Mouse (Mus musculus): Measurements from ENCODE around the gene Slc52a3.

The Slc52a3 gene

DNA sequence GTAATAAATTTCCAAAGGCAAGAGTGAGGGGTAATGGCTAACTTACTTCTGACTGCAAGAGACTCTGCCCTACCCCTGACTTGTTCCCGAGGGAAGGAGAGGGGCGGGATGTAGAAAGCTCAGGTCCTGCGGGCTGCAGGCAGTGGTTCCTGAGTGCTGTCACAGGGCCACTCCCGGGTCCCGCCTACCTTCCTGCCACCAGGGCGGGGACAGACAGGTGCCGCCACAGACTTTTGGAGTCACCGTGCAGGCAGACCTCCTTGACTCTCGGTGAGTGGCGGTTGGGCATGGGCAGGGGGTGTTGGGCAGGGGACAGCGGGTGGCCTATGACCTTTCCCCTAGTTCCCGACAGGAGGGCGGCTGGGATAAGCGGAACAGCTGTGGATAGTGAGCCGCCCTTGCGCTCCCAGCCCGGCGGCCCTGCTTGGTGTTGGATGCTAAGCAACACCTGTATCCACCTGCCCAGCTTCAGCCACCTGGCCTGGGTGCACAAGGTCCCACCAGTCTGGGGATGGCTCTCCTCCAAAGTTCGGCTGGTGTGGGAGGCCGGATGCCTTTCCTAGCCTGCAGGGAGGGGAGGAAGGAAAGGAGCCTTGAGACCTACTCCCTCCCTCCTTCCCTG is 3.5 kb downstream of the Slc52a3 start:
- no peak for DNase-seq (ENCODE audit: low spot score in 2 of 2)

DNA sequence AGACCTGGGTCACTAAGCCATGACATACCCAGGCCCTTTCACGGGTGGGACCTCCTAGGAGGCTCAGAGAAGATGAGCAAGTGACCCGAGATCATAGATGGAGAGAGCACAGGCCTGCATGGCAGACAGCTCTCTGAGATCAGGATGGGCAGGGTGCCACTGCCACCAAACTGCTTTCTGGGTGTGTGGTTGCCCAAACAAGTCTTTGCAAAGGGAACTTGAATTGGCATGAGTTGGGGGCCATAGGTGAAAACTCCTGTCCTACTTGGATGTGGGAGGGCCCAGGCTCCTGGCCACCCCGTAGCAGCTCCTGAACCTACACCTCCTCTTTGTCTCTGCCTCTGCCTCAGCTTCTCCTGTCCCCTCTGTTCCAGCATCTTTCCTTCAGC is 4.0 kb downstream of the Slc52a3 start:
- DNase-seq (ENCODE audit: low spot score in 2 of 2) = no peak

- no peak for DNase-seq (ENCODE audit: low spot score in 2 of 2)
These were observed 4.4 kb downstream of the Slc52a3 start for GRCm38 (mm10) chr2:152000735-152001134.

DNA sequence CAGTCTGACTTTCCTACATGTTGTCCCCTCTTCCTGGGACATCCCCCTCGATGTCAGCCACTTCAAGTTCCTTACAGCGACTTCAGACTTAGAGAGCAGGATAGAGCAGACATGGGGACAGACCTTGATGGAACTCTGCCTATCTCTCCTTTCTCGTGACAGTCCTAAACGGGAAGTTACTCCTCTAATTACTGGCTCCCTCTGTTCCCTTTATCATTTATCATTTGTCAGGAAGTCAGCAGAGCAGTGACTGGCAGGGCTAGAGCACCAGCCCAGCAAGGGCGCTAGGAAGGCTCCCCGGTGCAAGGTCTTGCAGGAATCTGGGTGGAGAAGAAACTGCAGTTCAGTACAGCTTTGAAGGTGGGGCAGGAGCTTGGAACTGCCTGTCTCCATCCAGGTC is 6.2 kb downstream of the Slc52a3 start:
- DNase-seq (ENCODE audit: low spot score in 2 of 2) = no peak

GRCm38 (mm10) chr2:152007783-152008182 is 11.5 kb downstream of the Slc52a3 start:
- no peak for DNase-seq (ENCODE audit: low spot score in 2 of 2)

- no peak for DNase-seq (ENCODE audit: low spot score in 2 of 2)
These were observed 12.9 kb downstream of the Slc52a3 start for GRCm38 (mm10) chr2:152009061-152009779.

- DNase-seq (ENCODE audit: low spot score in 2 of 2) = no peak
These were observed 13.9 kb downstream of the Slc52a3 start for GRCm38 (mm10) chr2:152010251-152010650.

DNA sequence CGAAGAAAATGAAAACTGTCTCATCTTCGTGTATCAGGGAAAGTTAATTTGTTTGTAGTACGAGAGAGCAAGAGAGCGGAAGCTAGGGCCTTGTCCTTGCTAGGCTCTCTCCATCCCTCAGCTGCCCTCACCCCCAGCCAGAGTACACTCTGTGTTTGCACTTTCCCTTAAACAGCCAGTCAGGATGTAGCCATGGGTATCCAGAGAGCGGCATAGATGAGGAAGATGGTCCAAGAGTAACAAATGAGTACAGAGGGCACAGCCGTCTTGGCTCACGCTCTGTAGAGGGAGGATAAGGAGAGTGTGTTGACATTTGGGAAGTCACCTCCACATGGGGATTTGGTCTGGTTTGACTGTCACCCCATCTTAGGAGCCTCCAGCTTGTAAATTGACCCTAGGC is 14.3 kb downstream of the Slc52a3 start:
- DNase-seq (ENCODE audit: low spot score in 2 of 2) = no peak

DNA sequence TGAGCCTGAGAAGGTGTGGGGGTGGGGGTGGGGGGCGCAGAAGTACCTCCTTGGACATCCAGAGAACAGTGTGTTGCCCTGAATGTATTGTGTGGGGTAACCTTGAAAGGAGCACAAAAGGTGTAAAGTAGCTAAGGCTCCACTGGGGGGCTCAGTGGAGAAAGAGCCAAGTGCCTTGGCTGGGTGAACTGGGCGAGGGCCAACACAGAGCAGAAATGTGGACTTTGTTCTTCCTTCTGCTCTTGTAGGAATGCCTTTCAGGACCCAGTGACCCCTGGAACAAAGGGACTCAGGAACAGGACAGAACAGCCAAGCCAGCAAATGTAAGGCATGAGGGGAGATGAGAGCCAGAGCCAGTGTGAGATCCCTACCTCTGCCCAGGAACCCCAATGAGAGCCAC is 15.4 kb downstream of the Slc52a3 start:
- DNase-seq (ENCODE audit: low spot score in 2 of 2) = no peak

DNA sequence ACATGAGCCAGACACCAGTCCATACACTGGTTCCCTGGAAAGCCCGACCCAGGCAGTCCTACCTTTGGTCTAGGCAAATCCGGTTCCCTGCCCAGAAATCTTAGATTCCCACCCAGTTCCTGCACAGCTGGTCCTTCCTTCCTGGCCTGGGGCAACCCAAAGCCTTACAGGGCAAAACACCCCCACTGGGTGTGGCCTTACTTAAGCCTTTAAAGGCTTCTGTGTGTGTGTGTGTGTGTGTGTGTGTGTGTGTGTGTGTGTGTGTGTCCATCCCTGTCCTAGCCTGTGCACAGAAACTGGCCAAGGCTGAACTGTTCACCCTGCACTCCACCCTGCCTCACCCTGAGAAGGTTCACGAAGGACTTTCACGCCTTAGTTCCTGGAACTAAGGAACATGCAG is 15.9 kb downstream of the Slc52a3 start:
- DNase-seq (ENCODE audit: low spot score in 2 of 2) = no peak

- DNase-seq (ENCODE audit: low spot score in 2 of 2) = no peak
These were observed 16.4 kb downstream of the Slc52a3 start for GRCm38 (mm10) chr2:152012701-152013100.

- DNase-seq (ENCODE audit: low spot score in 2 of 2) = no peak
These were observed 19.7 kb downstream of the Slc52a3 start for GRCm38 (mm10) chr2:152015997-152016396.

GRCm38 (mm10) chr2:152016666-152017065 is 20.4 kb downstream of the Slc52a3 start:
- DNase-seq (ENCODE audit: low spot score in 2 of 2) = no peak

DNA sequence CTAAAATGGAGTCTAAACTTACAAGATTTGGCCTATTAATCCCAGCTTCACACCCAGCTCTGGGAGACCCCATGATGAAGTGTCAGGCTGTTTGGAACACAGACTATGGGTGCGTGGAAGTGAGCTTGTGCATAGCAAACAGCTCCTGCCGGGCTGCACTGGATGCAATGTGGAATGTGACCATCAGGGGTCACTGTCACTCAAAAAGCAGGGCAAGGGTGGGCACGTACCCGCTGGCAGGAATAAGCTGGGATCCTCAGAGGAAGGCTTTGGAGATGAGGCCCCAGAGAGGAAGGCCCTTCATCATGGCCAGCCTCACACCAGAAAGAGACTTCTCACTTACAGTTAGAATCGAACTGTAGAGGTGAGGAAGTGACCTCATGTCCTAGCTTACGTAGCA is 23.9 kb downstream of the Slc52a3 start:
- no peak for DNase-seq (ENCODE audit: low spot score in 2 of 2)

DNA sequence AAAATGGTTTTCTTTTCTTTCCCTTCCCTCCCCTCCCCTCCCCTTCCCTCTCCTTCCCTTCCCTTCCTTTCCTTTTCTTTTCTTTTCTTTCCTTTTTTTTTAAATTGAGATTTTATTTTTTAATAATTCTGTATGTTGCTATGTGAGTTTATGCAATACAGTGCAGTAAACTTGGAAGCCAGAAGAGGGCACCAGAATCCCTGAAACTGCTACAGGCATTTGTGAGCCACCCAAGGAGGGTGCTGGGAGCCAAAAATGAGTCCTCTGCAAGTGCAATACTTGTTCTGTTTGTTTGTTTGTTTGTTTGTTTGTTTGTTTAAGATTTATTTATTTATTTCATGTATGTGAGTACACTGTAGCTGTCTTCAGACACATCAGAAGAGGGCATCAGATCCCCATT is 25.7 kb downstream of the Slc52a3 start:
- no peak for DNase-seq (ENCODE audit: low spot score in 2 of 2)

DNA sequence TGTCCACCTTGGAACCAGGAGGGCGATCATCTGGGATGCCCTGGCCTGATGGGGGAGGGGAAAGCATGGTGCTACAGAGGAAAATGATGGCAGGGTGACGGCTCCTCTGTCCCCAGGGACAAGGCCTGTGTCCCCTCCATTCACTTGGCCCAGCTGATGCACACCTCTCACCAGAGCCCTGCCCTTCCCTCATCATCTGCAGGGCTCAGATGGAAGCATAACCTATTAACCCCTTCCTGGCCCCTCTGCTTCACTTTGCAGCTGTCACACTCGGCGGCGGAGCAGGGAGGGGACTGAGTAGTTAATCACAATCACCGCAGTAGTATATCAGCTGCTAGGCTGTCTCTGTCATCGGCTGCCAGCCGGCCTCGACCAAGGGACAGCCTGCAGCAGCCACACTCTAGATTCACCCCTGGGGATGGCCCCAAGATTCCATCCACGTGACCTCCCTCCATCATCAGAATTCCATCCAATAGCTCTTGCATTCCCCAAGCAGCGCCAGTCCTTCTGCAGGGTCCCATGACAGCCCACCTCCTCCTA is 28.6 kb downstream of the Slc52a3 start:
- DNase-seq (ENCODE audit: low spot score in 2 of 2) = no peak

DNA sequence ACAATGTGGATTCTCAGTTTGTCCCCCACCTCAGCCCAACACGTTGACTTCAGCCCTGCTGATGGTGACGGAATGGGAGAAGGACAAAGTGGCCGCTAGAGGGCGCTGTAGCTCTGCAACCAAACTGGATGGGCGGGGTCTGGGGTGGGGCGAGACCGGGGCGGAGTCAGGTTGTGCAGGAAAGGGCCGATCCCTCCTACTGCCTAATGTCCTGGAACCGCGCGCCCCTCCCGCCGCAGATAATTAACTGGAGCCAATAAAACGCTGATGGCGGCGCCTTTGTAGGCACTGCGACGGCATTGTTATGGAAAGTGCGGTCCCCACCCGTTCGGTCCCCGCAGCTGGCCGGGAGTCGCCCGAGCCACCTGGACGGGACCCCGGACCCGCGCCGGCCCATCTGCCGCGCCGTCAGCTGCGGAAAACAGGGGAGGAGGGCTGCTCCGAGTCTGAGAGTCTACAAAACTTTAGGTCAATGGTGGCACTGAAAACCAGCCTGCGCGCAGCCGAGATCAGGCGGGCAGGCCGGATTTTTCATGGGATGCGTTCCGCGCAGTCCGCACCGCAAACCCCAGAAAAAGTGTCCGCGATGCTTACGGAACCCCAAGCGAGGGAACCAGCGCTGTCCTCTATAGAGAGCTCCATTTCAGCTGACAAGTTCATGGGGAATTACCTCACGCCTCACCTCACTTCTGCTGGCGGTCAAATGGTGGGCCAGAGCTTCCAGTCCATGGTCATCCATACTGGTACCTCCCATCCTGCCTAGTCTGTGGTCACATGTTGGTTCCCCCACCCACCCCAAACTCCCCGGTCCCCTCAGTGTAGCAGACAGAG is 33.2 kb downstream of the Slc52a3 start:
- peak; percentile 71 to 90 for DNase-seq (ENCODE audit: low spot score in 2 of 2)

DNA sequence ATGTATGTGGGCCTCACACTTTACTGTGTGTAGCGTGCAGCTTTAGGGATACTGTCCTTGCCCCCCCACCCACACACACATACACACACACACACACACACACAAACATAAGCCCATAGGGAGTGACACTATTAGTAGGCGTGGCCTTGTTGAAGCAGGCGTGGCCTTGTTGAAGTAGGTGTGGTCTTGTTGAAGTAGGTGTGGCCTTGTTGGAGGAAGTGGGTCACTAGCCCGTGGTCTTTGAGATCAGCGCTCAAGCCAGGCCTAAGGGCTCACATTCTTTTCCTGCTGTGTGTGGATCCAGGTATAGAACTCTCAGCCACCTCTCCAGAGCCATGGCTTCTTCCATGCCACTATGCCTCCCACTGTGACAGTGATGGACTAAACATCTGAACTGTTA is 34.7 kb downstream of the Slc52a3 start:
- DNase-seq (ENCODE audit: low spot score in 2 of 2) = no peak

DNA sequence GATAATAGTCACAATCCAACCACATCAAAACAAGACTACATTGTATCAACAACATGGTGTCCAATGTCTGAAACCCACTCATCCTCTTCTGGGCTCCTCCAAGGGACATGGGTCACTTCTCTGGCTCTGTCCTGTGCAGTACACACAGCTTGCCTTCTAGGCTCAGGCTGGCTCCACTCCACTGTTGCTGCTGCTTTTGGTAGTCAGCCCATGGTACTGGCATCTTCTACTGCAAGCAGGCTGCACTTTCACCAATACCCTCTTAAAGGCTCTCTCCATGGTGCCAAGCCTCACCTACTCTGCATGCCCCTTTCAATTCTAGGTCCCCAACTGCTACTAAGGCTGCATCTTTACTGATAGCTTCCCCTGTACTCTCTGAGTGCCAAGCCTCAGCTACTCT is 43.8 kb downstream of the Slc52a3 start:
- DNase-seq (ENCODE audit: low spot score in 2 of 2) = no peak

- DNase-seq (ENCODE audit: low spot score in 2 of 2) = no peak
These were observed 51.0 kb downstream of the Slc52a3 start for GRCm38 (mm10) chr2:152047116-152048002.

Measured in urinary bladder, postnatal 4 days (tissue).